ENCODE assay signal across 12 mouse cellular contexts in the genomic region with DNA sequence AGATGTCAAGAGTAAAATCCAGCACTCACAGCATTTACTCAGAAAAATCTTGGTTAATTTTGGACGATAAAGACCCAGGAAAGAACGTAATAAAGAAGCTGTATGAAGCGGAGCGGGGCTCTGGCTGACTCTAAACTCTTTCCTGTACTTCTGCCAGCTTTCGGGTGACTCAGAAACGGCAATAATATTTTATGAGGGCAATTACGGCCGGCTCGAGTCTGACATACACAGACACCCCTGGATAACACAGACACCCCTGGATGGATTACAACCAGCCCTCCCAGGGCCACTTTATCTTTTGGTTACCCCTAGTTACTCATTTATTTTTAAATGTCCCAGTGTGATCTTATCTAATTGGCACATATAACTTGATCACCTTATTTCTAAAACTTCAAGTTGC.
DNase-seq lines count a peak whose midpoint lies in the region; ATAC-seq and TF ChIP-seq lines count a peak whose summit lies in the region.
"Had no signal": no experiment of that assay in that cellular context is flagged by ENCODE, and none has a peak within 500 bp of the region (broad histone marks: within the 10 kb centered on the region; RNA-seq: fewer than 3 reads in every experiment).

No protein-coding gene starts in this region.

- no peak for TF ChIP-seq RAD21 in MEL (IDR thresholded peaks at IDR 0.05; ENCODE audit: low read depth, low read length)

- no peak overlapping the region for H3K4me3 ChIP-seq in kidney, embryonic 16.5 days (ENCODE audit: low read length)
- no peak overlapping the region for H3K4me3 ChIP-seq in MEL (ENCODE audit: control insufficient read depth in 1 of 2, insufficient read depth in 1 of 2, low read depth in 2 of 2, low read length in 2 of 2)
- no peak overlapping the region for H3K4me3 ChIP-seq in midbrain, embryonic 11.5 days (ENCODE audit: low read depth, low read length)
- H3K4me3 ChIP-seq: hindbrain, embryonic 12.5 days had no signal

- no peak for TF ChIP-seq CTCF in MEL (IDR thresholded peaks at IDR 0.05 in 2 of 3, conservative IDR thresholded peaks at IDR 0.05 in 1 of 3; ENCODE audit: control insufficient read depth in 1 of 3, insufficient read depth in 1 of 3, low read depth in 2 of 3, low read length in 3 of 3, poor library complexity in 1 of 3, severe bottlenecking in 1 of 3)

- H3K4me1 ChIP-seq in kidney, embryonic 16.5 days (ENCODE audit: insufficient read depth, low read length), result peaks cover 38% of the 10 kb centered on the region
- H3K4me1 ChIP-seq in MEL (ENCODE audit: control insufficient read depth in 1 of 2, insufficient read depth in 2 of 2, low read length in 2 of 2), result peaks cover 9 to 35% of the 10 kb centered on the region in 2 experiments
- peaks cover 13% of the 10 kb centered on the region for H3K4me1 ChIP-seq in midbrain, embryonic 11.5 days (ENCODE audit: control insufficient read depth, insufficient read depth, low read length)

- TF ChIP-seq EP300 in MEL (IDR thresholded peaks at IDR 0.05; ENCODE audit: low read depth in 1 of 2, low read length in 2 of 2), result peak; percentile 11 to 13; a peak in 1 of 4 replicates

- TF ChIP-seq POLR2A in MEL (IDR thresholded peaks at IDR 0.05; ENCODE audit: control insufficient read depth in 1 of 2, insufficient read depth in 1 of 2, low read depth in 1 of 2, low read length in 2 of 2, poor library complexity in 1 of 2), result no peak

- 14% methylated on average over 9 of the region's 9 CpGs for WGBS in kidney, embryonic 16.5 days
- WGBS in large intestine, adult 2 months, result 14% methylated on average over 9 of the region's 9 CpGs
- 94% methylated on average over 9 of the region's 9 CpGs for WGBS in midbrain, embryonic 11.5 days

- H3K36me3 ChIP-seq in kidney, embryonic 16.5 days (ENCODE audit: insufficient read depth, low read length), result no peaks in the 10 kb centered on the region
- peaks cover 0 to 28% of the 10 kb centered on the region in 2 experiments; a peak in 2 of 4 replicates for H3K36me3 ChIP-seq in MEL (ENCODE audit: control insufficient read depth in 1 of 2, insufficient read depth in 2 of 2, low read length in 2 of 2)
- H3K36me3 ChIP-seq in midbrain, embryonic 11.5 days (ENCODE audit: control insufficient read depth, insufficient read depth, low read length), result no peaks in the 10 kb centered on the region
- H3K36me3 ChIP-seq: hindbrain, embryonic 12.5 days had no signal

- H3K4me2 ChIP-seq in kidney, embryonic 16.5 days (replicated peaks; ENCODE audit: low read depth, low read length), result no peak overlapping the region
- H3K4me2 ChIP-seq in midbrain, embryonic 11.5 days, result no peak overlapping the region
- H3K4me2 ChIP-seq: hindbrain, embryonic 12.5 days had no signal

- 0 out of 2 replicates have a peak overlapping the region, but pooled peaks have one; percentile 36 for H3K27ac ChIP-seq in kidney, embryonic 16.5 days (ENCODE audit: low read length)
- peak overlapping the region; percentile 52 for H3K27ac ChIP-seq in MEL (ENCODE audit: control insufficient read depth, low read depth, low read length)
- H3K27ac ChIP-seq in midbrain, embryonic 11.5 days (ENCODE audit: low read depth, low read length), result no peak overlapping the region
- H3K27ac ChIP-seq: hindbrain, embryonic 12.5 days had no signal

- no peaks in the 10 kb centered on the region for H3K27me3 ChIP-seq in kidney, embryonic 16.5 days (ENCODE audit: insufficient read depth, low read length)
- no peaks in the 10 kb centered on the region for H3K27me3 ChIP-seq in MEL (ENCODE audit: control insufficient read depth in 1 of 2, insufficient read depth in 2 of 2, low read length in 2 of 2)
- H3K27me3 ChIP-seq in midbrain, embryonic 11.5 days (ENCODE audit: control insufficient read depth, insufficient read depth, low read length), result no peaks in the 10 kb centered on the region
- H3K27me3 ChIP-seq: hindbrain, embryonic 12.5 days had no signal

- no peak overlapping the region for H3K9ac ChIP-seq in kidney, embryonic 16.5 days (replicated peaks; ENCODE audit: low read length)
- no peak overlapping the region for H3K9ac ChIP-seq in MEL (ENCODE audit: control insufficient read depth, low read depth, low read length, poor library complexity, severe bottlenecking)
- H3K9ac ChIP-seq in midbrain, embryonic 11.5 days (ENCODE audit: low read length), result no peak overlapping the region
- H3K9ac ChIP-seq: hindbrain, embryonic 12.5 days had no signal

- ATAC-seq in kidney, embryonic 16.5 days (ENCODE audit: low FRiP score, low TSS enrichment), result no peak
- ATAC-seq in midbrain, embryonic 11.5 days (ENCODE audit: low FRiP score), result no peak
- ATAC-seq in megakaryocyte-erythroid progenitor cell, adult 5-6 weeks (replicated peaks; ENCODE audit: low FRiP score, low TSS enrichment, poor library complexity, severe bottlenecking), result no peak

- H3K9me3 ChIP-seq in kidney, embryonic 16.5 days (ENCODE audit: low read length), result no peaks in the 10 kb centered on the region
- no peaks in the 10 kb centered on the region for H3K9me3 ChIP-seq in MEL (replicated peaks; ENCODE audit: insufficient read depth, low read length)
- H3K9me3 ChIP-seq in midbrain, embryonic 11.5 days (ENCODE audit: control insufficient read depth, low read length), result no peaks in the 10 kb centered on the region
- H3K9me3 ChIP-seq: hindbrain, embryonic 12.5 days had no signal

- no peaks in the 10 kb centered on the region for H3K79me2 ChIP-seq in MEL (ENCODE audit: control insufficient read depth, insufficient read depth, low read length, poor library complexity)

- no peak for DNase-seq in kidney, postnatal 25 days
- peak; percentile 62 for DNase-seq in MEL (ENCODE audit: low read depth, low spot score)
- peak; percentile 79 for DNase-seq in adrenal gland, adult 2 months
- peak; percentile 93 for DNase-seq in large intestine, adult 2 months (ENCODE audit: low read depth, low spot score)
- DNase-seq in midbrain, embryonic 11.5 days (ENCODE audit: low spot score, missing footprints), result no peak
- DNase-seq in right cerebral cortex, adult 18-20 months, result no peak
- DNase-seq: cerebellum, adult 11 months; kidney, postnatal 10 days; thymus, postnatal 4 days had no signal

TF ChIP-seq in MEL, 35 proteins besides CTCF, POLR2A, EP300 and RAD21:
- no peak for TF ChIP-seq ZNF384 (IDR thresholded peaks at IDR 0.05; ENCODE audit: low read depth, low read length)
- TF ChIP-seq SMC3 (IDR thresholded peaks at IDR 0.05; ENCODE audit: low read depth, low read length), result no peak
- 0 out of 2 replicates have a peak, but pooled peaks have one; percentile 7 for TF ChIP-seq ETS1 (IDR thresholded peaks at IDR 0.05; ENCODE audit: low read depth, low read length)
- TF ChIP-seq TCF12 (IDR thresholded peaks at IDR 0.05; ENCODE audit: low read depth, low read length), result no peak
- peak; percentile 49; the same call in 1 of the 2 replicates for TF ChIP-seq GATA1 (IDR thresholded peaks at IDR 0.05; ENCODE audit: low read depth, low read length)
TF ChIP-seq in MEL: peak in this region for 2.

Comparison
In these comparisons a context has a peak if more than half of its experiments do, and no peak if none do; other contexts are left out.
1. DNase-seq: peak in MEL (single experiment), adrenal gland, adult 2 months (single experiment) and large intestine, adult 2 months (single experiment); none in kidney, postnatal 25 days (0 of 2), midbrain, embryonic 11.5 days (single experiment) and right cerebral cortex, adult 18-20 months (single experiment).